In the genomic region with DNA sequence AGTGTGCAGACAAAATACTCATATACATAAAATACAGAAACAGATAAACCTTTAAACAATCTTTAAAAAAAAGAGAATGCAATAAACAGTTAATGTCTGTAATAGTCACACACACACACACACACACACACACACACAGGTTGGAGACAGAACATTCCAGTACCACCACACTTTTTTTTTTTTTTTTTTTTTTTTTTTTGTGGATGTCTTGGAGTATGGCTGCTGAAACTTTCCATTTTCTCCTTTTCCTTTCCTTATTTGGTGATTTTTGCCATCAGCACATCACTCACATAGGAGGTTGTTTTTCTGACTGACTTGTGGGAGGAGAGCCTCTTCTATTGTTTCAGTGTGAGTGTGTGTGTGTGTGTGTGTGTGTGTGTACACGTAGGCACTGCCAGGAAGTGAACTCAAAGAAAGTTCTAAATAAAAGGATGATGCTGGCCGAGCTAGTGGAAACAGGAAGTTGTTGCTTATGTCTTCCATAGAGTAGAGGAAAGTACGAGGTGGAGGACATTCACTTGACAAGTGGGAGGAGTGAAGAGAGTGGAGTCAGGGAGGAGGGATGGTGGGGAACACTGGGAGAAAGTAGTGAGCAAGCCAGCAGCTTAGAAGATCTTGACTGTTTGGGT, we compare ENCODE assay signal across 14 mouse cellular contexts. TPM values are rescaled to one million over a fixed set of nuclear protein-coding genes. Genes with fewer than 3 reads are reported as not detected.
A peak's percentile ranks its signal among the peaks of the same experiment; 100 is the strongest.
DNase-seq lines count a peak whose midpoint lies in the region; ATAC-seq and TF ChIP-seq lines count a peak whose summit lies in the region.
"Had no signal": no experiment of that assay in that cellular context is flagged by ENCODE, and none has a peak within 500 bp of the region (broad histone marks: within the 10 kb centered on the region; RNA-seq: fewer than 3 reads in every experiment).

No protein-coding gene starts in this region.

- no peak for TF ChIP-seq POLR2A in CH12.LX (IDR thresholded peaks at IDR 0.05; ENCODE audit: low read depth, low read length)

- TF ChIP-seq EP300 in CH12.LX (IDR thresholded peaks at IDR 0.05; ENCODE audit: low read length), result no peak
- TF ChIP-seq EP300 in liver, postnatal 0 days (IDR thresholded peaks at IDR 0.05; ENCODE audit: low read depth), result peak; percentile 21; the same call in 1 of the 2 replicates

- dilution Hi-C loops in CH12.LX (cut with MboI; ENCODE audit: extremely low pct_ligation_motif_present, extremely low pct_unique_long_range_greater_than_20kb, low sequenced_read_pairs), result no loop called here

- peaks cover 6% of the 10 kb centered on the region for H3K4me1 ChIP-seq in heart, embryonic 16.5 days (ENCODE audit: control insufficient read depth, insufficient read depth, low read length)
- H3K4me1 ChIP-seq in CH12.LX (ENCODE audit: control insufficient read depth in 1 of 2, insufficient read depth in 2 of 2), result peaks cover 0 to 16% of the 10 kb centered on the region in 2 experiments; a peak in 2 of 4 replicates
- H3K4me1 ChIP-seq in liver, postnatal 0 days (ENCODE audit: insufficient read depth), result 0 out of 2 replicates have a peak, but pooled peaks cover 5% of the 10 kb centered on the region
- H3K4me1 ChIP-seq: forebrain, embryonic 15.5 days; midbrain, embryonic 12.5 days had no signal

- in situ Hi-C loops in CH12.LX (cut with MboI; ENCODE audit: low pct_ligation_motif_present, low pct_unique_long_range_greater_than_20kb, low sequenced_read_pairs), result no loop called here

- peak overlapping the region; percentile 59 for H3K27ac ChIP-seq in heart, embryonic 16.5 days (ENCODE audit: low read length)
- no peak overlapping the region for H3K27ac ChIP-seq in CH12.LX (ENCODE audit: insufficient read depth, low read depth)
- H3K27ac ChIP-seq in liver, postnatal 0 days (ENCODE audit: low read depth), result no peak overlapping the region
- H3K27ac ChIP-seq: forebrain, embryonic 15.5 days; heart, adult 2 months; midbrain, embryonic 12.5 days had no signal

- H3K36me3 ChIP-seq in heart, embryonic 16.5 days (ENCODE audit: control insufficient read depth, insufficient read depth), result no peaks in the 10 kb centered on the region
- H3K36me3 ChIP-seq in CH12.LX (replicated peaks in 1 of 2; ENCODE audit: control insufficient read depth in 1 of 2, insufficient read depth in 1 of 2, low read length in 1 of 2), result no peaks in the 10 kb centered on the region
- no peaks in the 10 kb centered on the region for H3K36me3 ChIP-seq in liver, postnatal 0 days (replicated peaks; ENCODE audit: insufficient read depth, low read length)
- H3K36me3 ChIP-seq: forebrain, embryonic 15.5 days; midbrain, embryonic 12.5 days had no signal

- H3K4me2 ChIP-seq in heart, embryonic 16.5 days (ENCODE audit: low read depth, low read length), result no peak overlapping the region
- no peak overlapping the region for H3K4me2 ChIP-seq in CH12.LX (ENCODE audit: insufficient read depth, low read depth, poor library complexity, severe bottlenecking)
- no peak overlapping the region for H3K4me2 ChIP-seq in liver, postnatal 0 days (ENCODE audit: low read depth, low read length)
- H3K4me2 ChIP-seq: forebrain, embryonic 15.5 days; midbrain, embryonic 12.5 days had no signal

- no peak overlapping the region for H3K4me3 ChIP-seq in heart, embryonic 16.5 days (ENCODE audit: low read length)
- no peak overlapping the region for H3K4me3 ChIP-seq in CH12.LX (replicated peaks in 1 of 3; ENCODE audit: low read depth in 2 of 3, low read length in 2 of 3, poor library complexity in 1 of 3)
- no peak overlapping the region for H3K4me3 ChIP-seq in liver, postnatal 0 days (ENCODE audit: low read depth, low read length)
- H3K4me3 ChIP-seq: forebrain, embryonic 15.5 days; heart, adult 2 months; midbrain, embryonic 12.5 days had no signal

- WGBS in heart, embryonic 16.5 days, result 42% methylated on average over 3 of the region's 3 CpGs
- WGBS in liver, postnatal 0 days (ENCODE audit: insufficient replicate concordance), result 24% methylated on average over 3 of the region's 3 CpGs

- no peaks in the 10 kb centered on the region for H3K79me2 ChIP-seq in CH12.LX (replicated peaks; ENCODE audit: control insufficient read depth, extremely low read depth, insufficient read depth, poor library complexity, severe bottlenecking)

- TF ChIP-seq RAD21 in CH12.LX (IDR thresholded peaks at IDR 0.05; ENCODE audit: low read depth, low read length), result no peak

- DNase-seq in heart, adult 18-20 months, result no peak
- peak; percentile 57 for DNase-seq in CH12.LX (ENCODE audit: extremely low read depth)
- no peak for DNase-seq in liver, postnatal 0 days
- peak; percentile 79 for DNase-seq in naive thymus-derived CD4-positive, alpha-beta T cell, adult 2 months (ENCODE audit: low read depth)
- no peak for DNase-seq in kidney, adult 11 months
- no peak for DNase-seq in layer of hippocampus, adult 11-12 months (ENCODE audit: low spot score)
- DNase-seq in kidney, adult 18-20 months, result no peak
- DNase-seq: heart, adult 2 months; kidney, postnatal 4 days; spleen, adult 18-20 months had no signal

- H3K27me3 ChIP-seq in heart, embryonic 16.5 days (ENCODE audit: control insufficient read depth, insufficient read depth, low read length), result no peaks in the 10 kb centered on the region
- peaks cover 2% of the 10 kb centered on the region for H3K27me3 ChIP-seq in CH12.LX (replicated peaks)
- no peaks in the 10 kb centered on the region for H3K27me3 ChIP-seq in liver, postnatal 0 days (ENCODE audit: insufficient read depth, low read length)
- H3K27me3 ChIP-seq: forebrain, embryonic 15.5 days had no signal

- TF ChIP-seq CTCF in CH12.LX (conservative IDR thresholded peaks at IDR 0.05 in 1 of 2, IDR thresholded peaks at IDR 0.05 in 1 of 2; ENCODE audit: low read depth in 2 of 2, low read length in 2 of 2), result no peak
- no peak for TF ChIP-seq CTCF in liver, postnatal 0 days (IDR thresholded peaks at IDR 0.05; ENCODE audit: low read depth)

- peak; percentile 54 for ATAC-seq in heart, embryonic 16.5 days (replicated peaks; ENCODE audit: extremely low read depth, insufficient read depth, low FRiP score)
- peak; percentile 21 for ATAC-seq in liver, postnatal 0 days
- ATAC-seq: forebrain, embryonic 15.5 days; hindbrain, embryonic 16.5 days had no signal

- no peak overlapping the region for H3K9ac ChIP-seq in heart, embryonic 16.5 days (ENCODE audit: low read length)
- H3K9ac ChIP-seq in CH12.LX (ENCODE audit: insufficient read depth, low read depth), result no peak overlapping the region
- no peak overlapping the region for H3K9ac ChIP-seq in liver, postnatal 0 days (replicated peaks)
- H3K9ac ChIP-seq: forebrain, embryonic 15.5 days; midbrain, embryonic 12.5 days had no signal

- H3K9me3 ChIP-seq in heart, embryonic 16.5 days (replicated peaks; ENCODE audit: control insufficient read depth, low read length), result no peaks in the 10 kb centered on the region
- H3K9me3 ChIP-seq in CH12.LX (replicated peaks; ENCODE audit: low read length), result no peaks in the 10 kb centered on the region
- no peaks in the 10 kb centered on the region for H3K9me3 ChIP-seq in liver, postnatal 0 days (ENCODE audit: low read length)
- H3K9me3 ChIP-seq: forebrain, embryonic 15.5 days; midbrain, embryonic 12.5 days had no signal

TF ChIP-seq in CH12.LX, 34 proteins besides CTCF, POLR2A, EP300 and RAD21:
- TF ChIP-seq ELF1 (IDR thresholded peaks at IDR 0.05; ENCODE audit: low read depth, low read length) (0 out of 2 replicates have a peak, but pooled peaks have one; percentile 32), ZNF384 (IDR thresholded peaks at IDR 0.05; ENCODE audit: low read depth, low read length) (peak; percentile 79), CHD2 (IDR thresholded peaks at IDR 0.05; ENCODE audit: low read length) (no peak)

RNA-seq across cellular contexts. Expression of a gene that starts 15.4 kb away (rescaled TPM):
- 18.7 and 20.5 TPM in 2 replicates for polyA plus RNA-seq in heart, embryonic 16.5 days (2015; fragmentation: Nextera tagmentation; extraction: Ambion mirVana)
- 10 to 100 TPM; 32.9 to 33.2 TPM for total RNA-seq in heart, adult 18-20 months (2021)
- total RNA-seq in CH12.LX (2012; rRNA removed), result 6.8 and 8.0 TPM in 2 replicates
- 18.5 and 18.7 TPM in 2 replicates for total RNA-seq in CH12.LX (2014; rRNA removed)
- 10.8 and 12.1 TPM in 2 replicates for polyA plus RNA-seq in CH12.LX (2012; ENCODE audit: insufficient read length, low read depth)
- 15.2 and 18.9 TPM in 2 replicates for polyA plus RNA-seq in liver, postnatal 0 days (2015; fragmentation: Nextera tagmentation; extraction: Ambion mirVana)

Comparison
In these comparisons a context has a peak if more than half of its experiments do, and no peak if none do; other contexts are left out.
1. DNase-seq: peak in CH12.LX (single experiment) and naive thymus-derived CD4-positive, alpha-beta T cell, adult 2 months (single experiment); none in heart, adult 18-20 months (0 of 2), liver, postnatal 0 days (single experiment), kidney, adult 11 months (single experiment), layer of hippocampus, adult 11-12 months (single experiment) and kidney, adult 18-20 months (single experiment).